Mouse (Mus musculus) kidney, adult 9 months (tissue): Measurements from ENCODE around the gene Midn.

Source experiments
- DNase-seq: peaks from one replicate; pipeline ENCODE4 v3.0.0; 2022

The Midn gene

DNA sequence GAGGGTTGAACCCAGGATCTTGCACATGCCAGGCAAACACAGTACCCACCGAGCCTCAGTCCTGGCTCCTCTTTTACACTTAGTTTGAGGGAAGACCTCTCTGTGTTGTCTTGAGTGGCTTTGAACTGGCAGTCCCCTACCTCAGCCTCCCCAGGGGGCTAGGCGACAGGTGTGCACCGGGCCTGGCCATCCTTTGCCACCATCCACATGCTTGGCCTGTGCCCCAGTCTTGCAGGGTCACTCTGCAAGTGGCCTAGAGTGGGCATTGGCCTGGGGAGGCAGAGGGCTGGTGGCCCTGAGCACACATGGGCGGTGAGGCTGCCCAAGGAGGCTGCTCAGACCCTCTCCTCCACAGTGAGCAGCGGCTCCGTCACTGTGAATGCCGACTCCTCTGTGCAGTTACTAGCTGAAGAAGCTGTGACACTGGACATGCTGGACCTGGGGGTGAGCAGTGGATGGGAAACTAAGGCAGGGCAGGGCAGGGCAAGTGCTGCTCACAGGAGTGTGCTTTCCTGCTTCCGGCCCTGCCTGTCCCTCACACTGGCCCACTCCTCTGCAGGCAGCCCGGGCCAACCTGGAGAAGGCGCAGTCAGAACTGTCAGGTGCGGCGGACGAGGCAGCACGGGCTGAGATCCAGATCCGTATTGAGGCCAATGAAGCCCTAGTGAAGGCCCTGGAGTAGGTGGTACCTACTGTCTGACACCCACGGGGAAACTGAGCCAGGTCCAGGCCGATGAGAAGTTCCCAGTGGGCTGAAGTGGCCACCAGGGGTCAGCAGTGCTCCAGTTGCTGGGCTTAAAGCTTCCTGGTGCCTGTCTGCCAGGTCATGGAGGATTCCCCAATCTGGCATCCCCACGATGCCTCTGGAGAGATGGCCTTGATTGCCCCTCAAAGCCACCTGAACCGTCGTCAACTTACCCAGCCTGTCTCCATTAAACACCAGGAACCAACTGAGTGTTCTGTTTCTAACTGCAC lies 2.9 kb upstream of the Midn start:
- peak; percentile 79 for DNase-seq

DNA sequence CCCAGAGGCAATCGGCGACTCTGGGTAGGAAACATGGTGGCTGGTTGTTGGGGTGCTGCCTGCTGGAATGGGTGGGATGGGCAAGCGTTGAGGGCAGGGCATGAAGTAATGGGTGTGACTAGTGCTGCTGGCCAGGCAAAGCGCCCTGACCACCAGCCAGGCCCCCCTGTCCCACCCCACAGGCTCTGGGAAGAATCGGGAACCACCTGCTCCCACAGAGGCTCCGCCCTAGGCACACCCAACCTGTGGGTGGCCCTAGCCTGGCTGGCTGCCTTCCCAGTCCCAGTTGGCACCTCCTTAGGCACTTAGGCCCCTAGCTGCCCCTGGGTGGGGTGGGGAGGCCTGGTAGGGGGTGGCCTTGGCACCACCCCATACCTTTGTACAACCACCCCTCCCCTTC lies 2.2 kb upstream of the Midn start:
- peak; percentile 84 for DNase-seq

DNA sequence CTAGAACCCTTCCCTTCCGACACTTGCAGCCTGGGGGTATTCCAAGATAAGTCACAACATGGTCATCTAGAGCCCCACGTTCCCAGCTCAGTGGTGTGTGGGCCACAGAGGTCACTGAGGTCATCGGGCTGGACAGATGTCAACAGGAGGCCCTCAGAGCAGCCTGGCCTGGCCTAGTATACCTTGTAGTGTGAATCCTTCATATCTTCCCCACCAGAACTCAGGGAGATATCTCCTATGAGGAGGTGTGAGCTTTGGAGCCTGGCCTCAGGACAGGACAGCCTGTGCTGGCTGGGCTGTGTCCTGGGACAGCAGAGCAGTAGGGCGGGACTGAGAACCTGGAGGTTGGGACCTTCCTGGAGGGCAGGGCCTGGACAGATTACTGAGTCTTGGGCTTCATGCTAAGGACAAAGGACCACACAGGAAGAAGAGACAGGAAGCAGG lies 1.5 kb upstream of the Midn start:
- DNase-seq, result peak; percentile 77

DNA sequence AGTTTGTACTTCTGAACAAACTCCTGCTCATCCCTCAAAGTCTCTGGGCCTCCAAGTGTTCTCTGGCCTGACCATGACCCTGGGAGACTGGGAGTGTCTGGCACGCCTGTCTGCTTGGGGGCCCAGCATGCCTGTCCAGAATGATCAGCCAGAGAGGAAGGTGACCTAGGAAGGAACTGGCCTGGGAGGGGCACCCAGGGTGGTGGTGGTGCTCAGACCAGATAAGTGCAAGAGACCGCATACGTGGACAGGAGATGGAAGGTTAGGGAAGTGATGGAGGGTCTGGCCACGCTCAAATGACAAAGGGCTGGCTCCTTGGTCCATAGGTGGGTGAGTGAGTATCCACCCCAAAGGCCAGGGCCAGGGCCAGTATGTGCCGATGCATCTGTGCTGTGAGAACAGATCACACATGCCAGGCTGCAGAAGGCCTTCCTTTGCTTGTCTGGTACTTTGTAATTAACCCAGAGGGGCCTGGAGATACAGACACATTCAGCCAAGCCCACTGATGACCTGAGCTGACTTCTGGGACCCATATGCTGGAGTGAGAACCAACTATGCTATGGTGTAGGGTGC lies 840 bp upstream of the Midn start:
- DNase-seq, result peak; percentile 54

DNA sequence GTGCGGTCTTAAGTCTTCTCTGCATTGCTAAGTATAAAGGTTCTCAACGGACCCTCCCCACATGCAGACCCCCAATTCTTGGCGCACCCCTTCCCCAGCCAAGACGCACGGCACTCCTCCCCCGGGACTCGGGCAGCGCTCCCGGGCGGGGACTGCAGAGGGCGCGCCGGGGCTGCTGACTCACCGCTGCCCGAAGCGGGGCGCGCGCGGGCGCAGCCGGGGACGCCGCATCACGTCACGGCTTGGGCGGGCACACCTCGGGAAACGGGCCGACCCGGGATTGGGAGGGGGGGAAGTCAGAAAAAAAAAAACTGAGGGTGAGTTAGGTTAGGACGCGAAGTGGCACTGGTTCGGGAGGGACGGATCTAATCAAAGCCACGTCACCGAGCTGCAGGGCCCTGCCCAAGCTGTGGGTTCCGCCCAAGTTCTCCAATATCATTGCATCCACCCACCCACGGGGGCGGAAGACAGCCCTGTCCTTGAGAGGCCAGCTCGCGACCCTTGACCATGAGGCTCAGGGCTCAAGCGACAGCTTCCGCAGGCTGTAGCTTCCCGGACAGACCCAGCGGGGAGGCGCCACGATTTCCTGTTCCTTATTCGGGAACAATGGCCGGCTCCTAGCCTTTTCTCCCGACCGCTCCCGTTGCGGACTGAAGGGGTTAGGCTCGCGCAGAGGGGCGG lies 678 bp downstream of the Midn start:
- DNase-seq, result peak; percentile 96

DNA sequence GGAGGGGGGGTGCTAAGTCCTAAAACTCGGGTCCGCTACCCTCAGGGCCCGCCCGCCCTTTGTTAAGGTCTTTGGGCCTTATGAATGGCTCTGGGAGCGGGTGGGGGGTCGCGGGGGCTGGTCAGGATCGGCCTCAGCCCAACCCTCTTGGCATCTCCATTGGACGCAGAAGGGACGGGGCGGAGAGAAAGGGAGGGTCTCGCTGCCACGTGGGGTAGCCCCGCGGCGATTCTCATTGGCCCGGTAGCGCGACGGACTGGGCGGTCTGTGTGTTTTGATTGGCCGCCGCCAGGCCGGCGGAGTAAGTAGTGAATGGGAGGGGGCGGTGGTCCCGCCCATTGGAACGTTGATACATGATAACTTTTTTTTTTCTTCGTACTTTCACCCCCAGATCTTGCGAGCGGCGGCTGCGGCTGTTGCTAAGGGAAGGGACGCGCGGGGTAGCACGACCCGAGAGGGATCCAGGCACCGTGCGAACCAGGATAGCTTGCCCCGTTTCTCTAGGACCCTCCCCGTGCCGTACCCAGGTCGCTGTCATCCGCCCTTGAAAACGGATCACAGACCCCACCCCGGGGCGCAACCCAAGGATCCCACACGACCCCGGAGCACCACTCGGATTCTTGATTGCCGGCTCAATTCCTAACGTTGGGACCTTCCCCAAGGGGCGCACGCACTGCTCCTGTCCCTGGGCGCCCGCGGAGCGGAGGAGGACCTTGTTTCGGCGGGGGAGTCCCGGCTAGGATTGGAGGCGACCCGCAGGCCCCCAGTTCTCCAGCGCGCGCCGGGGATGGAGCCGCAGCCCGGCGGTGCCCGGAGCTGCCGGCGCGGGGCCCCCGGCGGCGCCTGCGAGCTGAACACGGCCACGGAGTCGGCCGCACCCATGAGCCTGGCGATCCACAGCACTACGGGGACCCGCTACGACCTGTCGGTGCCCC lies 1.5 kb downstream of the Midn start:
- DNase-seq, result peak; percentile 99

DNA sequence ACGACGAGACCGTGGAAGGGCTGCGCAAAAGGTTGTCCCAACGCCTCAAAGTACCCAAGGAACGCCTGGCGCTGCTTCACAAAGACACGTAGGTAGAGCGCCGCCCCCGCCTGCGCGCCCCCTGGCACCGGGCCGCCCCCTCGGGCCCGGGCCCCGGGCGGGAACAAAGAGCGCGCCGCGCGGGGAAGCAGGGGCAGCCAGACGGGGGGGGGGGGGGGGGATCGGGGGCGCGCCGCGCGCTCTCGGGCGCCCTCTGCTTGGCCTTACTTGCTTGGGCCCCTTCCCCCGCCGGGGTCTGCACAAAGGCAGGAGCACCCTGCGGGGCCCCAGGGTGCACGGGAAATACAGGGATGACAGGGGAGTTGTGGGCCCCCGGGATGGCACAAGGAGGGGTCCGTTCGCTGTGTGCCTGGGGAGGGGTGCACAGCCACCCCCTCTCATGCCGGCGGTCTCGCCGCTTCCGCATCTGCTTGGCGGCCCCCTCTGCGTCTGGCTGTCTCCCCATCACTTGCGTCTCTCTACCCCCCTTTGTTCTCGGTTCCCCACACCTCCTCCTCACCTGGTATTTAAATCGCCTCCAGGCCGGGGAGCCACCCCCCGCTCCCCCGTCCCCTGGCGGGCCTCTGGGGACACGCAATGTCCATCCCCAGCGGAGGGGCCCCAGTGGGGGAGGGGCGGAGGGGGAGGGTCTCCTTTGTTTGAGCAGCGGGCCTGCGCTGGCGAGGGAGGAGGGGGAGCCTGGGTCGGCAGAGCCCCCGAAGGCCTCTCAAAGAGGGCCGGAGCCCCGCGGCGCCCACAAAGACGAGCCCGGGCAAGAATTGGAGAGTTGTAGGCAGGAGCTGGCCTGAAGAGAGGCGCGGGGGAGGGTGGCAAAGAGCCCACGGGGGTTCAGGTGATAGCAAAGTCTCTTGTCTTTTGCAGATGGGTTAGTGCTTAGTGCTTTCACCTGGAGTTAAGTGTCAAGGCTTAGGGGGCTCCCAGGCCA lies 2.4 kb downstream of the Midn start:
- DNase-seq, result peak; percentile 64

DNA sequence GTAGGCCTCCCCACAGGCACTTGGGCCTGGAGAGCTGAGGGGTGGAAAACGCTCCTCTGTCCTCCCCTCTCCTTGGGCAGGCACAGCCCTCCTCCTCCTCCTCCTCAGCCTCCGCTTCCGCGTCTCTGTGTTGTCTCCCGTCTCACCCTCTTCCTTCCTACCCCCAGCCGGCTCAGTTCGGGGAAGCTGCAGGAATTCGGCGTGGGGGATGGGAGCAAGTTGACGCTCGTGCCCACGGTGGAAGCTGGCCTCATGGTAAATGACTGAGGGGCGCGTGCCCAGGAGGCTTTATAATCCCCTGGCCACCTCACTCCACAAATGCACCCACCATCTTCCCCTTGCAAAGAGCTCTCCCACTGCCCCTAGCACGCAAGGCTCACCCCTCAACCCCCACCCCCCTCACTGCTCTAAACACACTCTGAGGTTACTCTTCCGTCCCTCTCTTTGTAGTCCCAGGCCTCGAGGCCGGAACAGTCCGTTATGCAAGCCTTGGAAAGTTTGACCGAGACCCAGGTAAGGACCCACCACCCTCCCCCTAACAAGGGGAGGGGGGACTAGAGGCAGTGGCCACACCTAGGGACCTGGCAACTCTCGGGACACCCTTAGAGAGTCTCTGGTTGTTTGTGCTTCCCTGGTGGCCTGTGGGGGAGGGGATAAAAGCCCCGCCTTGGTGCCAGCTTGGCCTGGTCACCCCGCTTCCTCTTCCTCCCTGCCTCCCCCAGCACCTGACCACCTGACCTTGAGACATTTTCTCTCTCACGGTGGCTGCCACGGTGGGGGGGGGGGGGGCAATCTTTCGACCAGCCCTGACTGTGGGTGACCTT lies 3.4 kb downstream of the Midn start:
- DNase-seq, result peak; percentile 92

DNA sequence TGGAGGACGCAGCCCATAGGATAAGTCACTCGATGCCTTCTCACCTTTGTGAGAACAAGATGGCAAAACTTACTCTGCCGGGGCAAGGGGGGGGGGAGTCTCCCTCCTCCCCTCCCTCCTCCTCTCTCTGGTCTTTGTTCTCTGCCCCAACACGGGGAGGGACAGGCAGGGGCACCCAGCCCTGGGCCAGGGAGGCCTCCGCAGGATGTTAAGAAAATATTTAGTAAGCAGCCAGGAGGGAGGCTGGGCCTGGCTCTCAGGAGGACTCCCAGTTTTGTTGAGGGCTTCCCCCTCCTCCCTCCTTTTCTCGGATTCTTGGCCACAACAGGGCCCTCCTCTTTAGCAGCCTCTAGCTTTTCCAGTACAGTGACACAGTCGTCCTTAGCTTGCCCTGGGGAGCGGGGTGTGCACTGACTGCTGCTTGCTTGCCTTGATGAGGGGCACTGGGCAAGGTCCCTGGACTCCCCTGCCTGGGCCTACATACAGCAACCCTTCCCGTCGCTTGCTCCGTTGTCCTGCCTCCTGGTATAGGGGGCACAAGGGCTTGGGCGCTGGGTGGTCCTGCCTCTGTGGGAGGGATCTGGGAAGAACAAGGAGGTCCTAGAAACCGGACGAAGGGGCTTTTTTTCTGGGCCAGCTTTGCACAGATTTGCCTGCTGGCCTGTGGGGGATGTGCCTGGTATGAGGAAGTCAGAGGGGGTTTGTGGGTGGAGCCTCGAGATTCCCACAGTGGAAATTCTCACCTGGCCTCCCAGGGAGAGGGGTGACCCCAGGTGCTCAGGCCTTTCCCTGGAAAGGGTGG lies 4.2 kb downstream of the Midn start:
- DNase-seq, result peak; percentile 88

DNA sequence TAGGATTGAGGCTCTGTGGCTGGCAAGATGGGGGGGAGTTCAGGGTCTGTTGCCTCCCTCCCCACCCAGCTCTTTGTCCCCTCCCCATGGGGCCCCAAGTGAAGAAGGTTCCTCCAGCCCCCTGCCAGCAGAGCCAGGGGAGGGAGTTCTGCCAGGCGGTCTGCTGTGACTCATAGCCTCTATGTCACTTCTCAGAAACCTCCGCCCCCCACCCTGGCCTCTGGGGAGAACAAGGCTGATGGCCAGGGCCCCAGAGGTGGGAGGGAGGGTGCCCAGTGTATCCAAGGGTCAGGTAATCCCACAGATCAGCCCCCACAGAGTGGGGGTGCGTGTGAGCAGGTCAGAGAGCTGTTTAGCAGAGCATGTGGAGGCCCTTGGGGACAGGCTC lies 4.8 kb downstream of the Midn start:
- peak; percentile 87 for DNase-seq

DNA sequence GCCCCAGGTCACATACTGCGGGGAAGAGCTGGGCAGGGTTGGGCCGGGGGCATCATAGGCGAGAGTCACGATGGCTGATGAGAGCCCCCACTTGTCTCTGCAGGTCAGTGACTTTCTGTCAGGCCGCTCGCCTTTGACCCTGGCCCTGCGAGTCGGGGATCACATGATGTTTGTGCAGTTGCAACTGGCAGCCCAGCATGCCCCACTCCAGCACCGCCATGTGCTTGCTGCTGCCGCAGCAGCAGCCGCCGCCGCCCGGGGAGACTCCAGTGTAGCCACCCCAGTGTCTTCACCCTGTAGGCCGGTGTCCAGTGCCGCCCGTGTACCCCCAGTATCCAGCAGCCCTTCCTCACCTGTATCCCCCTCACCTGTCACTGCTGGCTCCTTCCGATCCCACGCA lies 5.6 kb downstream of the Midn start:
- DNase-seq, result peak; percentile 76

DNA sequence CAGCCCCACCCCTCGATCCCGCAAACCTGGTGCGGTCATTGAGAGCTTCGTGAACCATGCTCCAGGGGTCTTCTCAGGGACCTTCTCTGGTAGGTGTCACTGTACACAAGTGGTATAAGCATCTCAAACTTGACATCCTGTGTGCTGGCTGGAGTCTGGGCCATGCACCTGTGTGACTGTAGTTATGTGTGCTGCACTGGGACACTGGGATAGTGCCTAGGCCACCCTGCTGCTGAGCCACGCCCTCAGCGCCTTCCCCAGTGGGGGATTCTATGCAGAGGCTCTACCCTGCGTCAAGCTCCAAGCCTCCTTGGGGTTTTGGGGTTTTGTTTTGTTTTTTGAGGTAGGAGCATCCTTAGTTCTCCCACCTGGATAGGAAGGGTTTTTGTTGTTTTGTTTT lies 6.3 kb downstream of the Midn start:
- DNase-seq, result no peak

DNA sequence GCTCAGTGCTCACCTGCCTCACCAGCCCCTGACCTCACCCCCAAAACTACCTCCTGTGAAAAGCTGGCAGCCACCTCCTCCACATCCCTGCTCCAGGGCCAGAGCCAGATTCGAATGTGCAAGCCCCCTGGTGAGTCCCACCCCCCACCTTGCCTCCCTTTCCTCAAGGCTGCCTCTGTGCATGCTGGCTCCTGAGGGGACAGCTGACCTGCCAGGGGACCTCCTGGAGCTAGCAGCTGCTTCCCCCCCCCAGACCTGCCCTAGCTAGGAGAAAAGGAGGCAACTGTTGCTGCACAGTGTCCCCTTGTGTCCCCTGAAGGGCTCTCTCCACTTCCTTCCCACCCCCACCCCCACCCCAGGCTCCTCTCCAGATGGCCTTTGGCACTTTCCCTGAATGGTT lies 7.2 kb downstream of the Midn start:
- no peak for DNase-seq

DNA sequence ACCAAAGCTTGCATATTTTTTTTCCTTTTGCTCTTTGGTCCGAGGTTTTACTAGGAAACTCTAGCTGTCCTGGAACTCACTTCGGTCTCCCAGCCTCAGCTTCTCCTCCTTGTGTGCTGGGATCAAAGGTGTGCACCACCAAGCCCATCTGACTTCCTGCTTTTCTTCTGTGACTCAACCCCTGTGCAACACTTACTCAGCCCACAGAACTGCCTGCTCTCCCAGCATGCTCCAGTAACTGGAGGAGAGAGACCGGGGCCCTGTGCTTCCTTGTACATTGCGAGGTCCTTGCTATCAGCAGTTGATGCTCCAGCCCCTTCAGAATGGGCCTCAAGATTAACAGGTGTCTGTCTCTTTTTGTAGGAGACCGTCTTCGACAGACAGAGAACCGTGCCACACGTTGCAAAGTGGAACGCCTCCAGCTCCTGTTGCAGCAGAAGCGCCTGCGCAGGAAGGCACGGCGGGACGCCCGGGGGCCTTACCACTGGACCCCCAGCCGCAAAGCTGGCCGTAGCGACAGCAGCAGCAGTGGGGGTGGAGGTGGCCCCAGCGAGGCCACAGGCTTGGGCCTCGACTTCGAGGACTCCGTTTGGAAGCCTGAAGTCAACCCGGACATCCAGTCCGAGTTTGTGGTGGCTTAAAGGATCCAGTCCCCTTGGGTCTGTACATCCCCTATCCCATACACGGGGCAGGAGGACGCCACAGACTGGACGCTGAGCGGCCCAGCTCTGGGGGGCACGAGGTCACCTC lies 8.1 kb downstream of the Midn start:
- peak; percentile 19 for DNase-seq

DNA sequence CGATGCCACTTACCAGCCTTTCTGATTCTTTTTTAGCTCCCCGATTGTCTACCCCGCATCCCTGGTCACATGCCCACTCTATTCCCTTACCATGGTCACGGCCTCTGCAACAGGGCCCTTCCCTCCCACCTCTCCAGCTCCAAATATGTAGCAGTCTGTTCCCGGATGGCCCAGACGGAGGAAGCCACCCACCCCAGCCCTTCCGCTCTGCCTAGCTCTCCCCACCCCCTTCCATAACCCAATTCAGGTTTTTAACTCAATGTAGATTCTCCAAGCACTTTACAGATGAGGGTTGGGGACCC lies 8.6 kb downstream of the Midn start:
- DNase-seq, result no peak

DNA sequence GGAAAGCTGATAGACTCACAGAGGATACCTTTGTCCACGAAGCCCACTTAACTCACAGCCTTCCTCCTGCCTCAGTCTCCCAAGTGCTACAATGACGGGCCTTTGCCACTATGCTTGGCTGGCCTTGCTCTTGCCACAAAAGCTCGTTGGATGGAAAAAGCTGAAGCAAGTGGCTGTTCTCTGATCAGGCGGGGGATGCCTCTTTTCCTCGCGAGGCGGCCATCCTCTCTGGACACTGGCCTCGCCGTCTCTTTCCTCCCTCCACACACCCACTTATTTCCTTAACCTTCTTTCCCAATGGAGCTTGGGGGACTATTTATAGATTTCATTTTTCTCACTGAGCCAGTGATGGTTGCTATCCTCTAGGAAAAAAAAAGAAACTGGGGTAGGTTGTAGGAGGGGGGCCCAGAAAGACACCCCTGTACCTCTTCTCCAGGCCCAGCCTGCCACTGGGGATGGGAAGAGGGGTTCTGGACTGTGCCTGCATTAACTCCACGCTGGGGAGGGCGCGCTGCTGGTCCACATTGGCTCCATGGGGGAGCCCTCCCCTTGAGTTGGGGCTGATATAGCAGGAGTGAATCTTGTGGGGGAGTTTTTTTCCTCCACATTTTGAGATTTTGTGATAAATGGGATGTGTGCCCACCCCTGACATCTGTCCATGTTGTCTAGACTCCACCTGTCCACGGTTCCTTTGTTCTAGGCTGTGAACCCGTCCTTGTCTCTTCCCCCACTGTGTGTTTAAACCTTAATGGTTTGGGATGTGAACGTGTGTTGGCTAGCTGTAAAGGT lies 9.3 kb downstream of the Midn start:
- no peak for DNase-seq

DNA sequence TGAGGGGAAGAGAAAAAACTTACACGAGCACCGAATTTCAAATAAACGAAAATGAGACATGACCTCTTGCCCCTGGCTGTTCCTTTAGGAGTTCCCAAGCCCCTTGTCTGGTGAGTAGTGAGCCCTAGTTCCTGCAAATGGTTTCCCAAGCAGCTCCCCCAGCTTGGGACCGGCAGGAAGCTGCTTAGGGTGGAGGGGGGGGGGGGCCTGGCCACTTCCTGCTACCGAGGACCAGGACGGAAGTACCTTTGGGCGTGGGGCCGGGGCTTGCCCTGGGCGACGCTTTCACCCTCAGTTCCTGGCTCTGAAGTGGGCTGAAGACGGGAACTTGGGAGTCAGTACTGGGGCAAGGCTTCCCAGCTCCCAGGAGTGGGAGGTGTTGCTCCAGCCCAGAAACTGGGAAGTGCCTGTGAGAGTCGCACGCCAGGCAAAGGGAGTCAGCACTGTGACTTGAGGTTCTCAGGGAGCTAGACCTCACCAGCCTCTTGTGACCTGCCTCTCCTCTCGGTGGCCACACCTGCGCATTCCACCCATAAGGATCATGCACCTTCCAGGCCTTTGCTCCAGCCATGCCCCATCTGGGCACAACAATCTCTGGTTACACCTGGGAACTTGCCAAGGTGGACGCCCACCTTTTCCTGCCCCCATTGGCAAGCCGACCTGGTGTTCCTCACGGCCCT lies 10.4 kb downstream of the Midn start:
- peak; percentile 75 for DNase-seq
